Mouse (Mus musculus): ENCODE measurements around the gene Dusp28. TPM values are rescaled to one million over a fixed set of nuclear protein-coding genes. Genes with fewer than 3 reads are reported as not detected.
A peak's percentile ranks its signal among the peaks of the same experiment; 100 is the strongest.
"Not testable (repeated sequence)": the region's sequence is repeated elsewhere in the genome, so short reads cannot be mapped to it uniquely, and the experiment has no call there.

Dusp28 gene
- total RNA-seq, 2 experiments from 2014 or later: 15.8 to 16.2 TPM

GRCm38 (mm10) chr1:92950607-92951006, 43.8 kb downstream of the Dusp28 start, which contains the start of gene Gpr35:
Gpr35 (plus strand) TSS chr1:92950865.
- no peak for TF ChIP-seq CTCF (IDR thresholded peaks at IDR 0.05)
- peak in 1 of 2 experiments; percentile 3 for DNase-seq (ENCODE audit: extremely low spot score in 1 of 2, low spot score in 2 of 2)
- intact Hi-C loops (cut with DNase I): no loop called here
- no peak within 1 kb of the TSS for H3K4me3 ChIP-seq
- no peak within 1 kb of the TSS for H3K27ac ChIP-seq

GRCm38 (mm10) chr1:92953641-92954040, 46.9 kb downstream of the Dusp28 start:
- intact Hi-C loops (cut with DNase I): no loop called here
- H3K4me3 ChIP-seq: no peak overlapping the region
- H3K27ac ChIP-seq: no peak overlapping the region
- no peak for DNase-seq (ENCODE audit: extremely low spot score in 1 of 2, low spot score in 2 of 2)
- TF ChIP-seq CTCF (IDR thresholded peaks at IDR 0.05): no peak

GRCm38 (mm10) chr1:92956571-92957335, 50.0 kb downstream of the Dusp28 start:
- not testable (repeated sequence) for H3K4me3 ChIP-seq, H3K27ac ChIP-seq
- peak; percentile 80 for TF ChIP-seq CTCF (IDR thresholded peaks at IDR 0.05)
- intact Hi-C loops (cut with DNase I): loop anchor here (1.0 to 5.0 kb wide), 2 partner anchors 55 to 171 kb away; no protein-coding TSS in a partner anchor
- DNase-seq (ENCODE audit: extremely low spot score in 1 of 2, low spot score in 2 of 2): peak; percentile 69 to 71

Other genes starting within 250 kb of the Dusp28 start
- gene Gpc1, start 75.3 kb upstream of the Dusp28 start, total RNA-seq (2021): 10 to 100 TPM; 88.7 to 94.1 TPM
- gene Ankmy1, start 4.1 kb upstream of the Dusp28 start, total RNA-seq (2021): under 1 TPM; 0.29 to 0.37 TPM
- 10 to 100 TPM; 30.2 to 37.4 TPM for gene Rnpepl1, start 3.8 kb downstream of the Dusp28 start, total RNA-seq (2021)
- gene Capn10, start 27.4 kb downstream of the Dusp28 start, total RNA-seq (2021): 10 to 100 TPM; 39.0 to 40.1 TPM
- 1 to 10 TPM in 1 of 2 experiments, under 1 TPM in 1; 0.16 to 1.1 TPM for gene Gpr35, start 43.9 kb downstream of the Dusp28 start, total RNA-seq (2021)
- not detected for gene Aqp12, start 99.4 kb downstream of the Dusp28 start, total RNA-seq (2021)
- 100 to 1,000 TPM; 730 to 772 TPM for gene Kif1a, start 195.0 kb downstream of the Dusp28 start, total RNA-seq (2021)
- not detected for gene Agxt, start 228.3 kb downstream of the Dusp28 start, total RNA-seq (2021)

All from left cerebral cortex, adult 2 months (tissue).